Mouse (Mus musculus) bone marrow, adult 2 months (tissue): ENCODE results near the gene Stard13. TPM values are rescaled to one million over a fixed set of nuclear protein-coding genes. Genes with fewer than 3 reads are reported as not detected.

Experiments used
- H3K27ac ChIP-seq: fragments of 200-500 bp; 2 replicates; pipeline ENCODE4 v1.5.1; 2012; ENCODE audit warnings: low read depth, mild to moderate bottlenecking, control low read depth, inconsistent platforms, low read length; ENCODE audit not compliant: control insufficient read depth, poor library complexity, insufficient read depth
- H3K4me1 ChIP-seq: fragments of 200-500 bp; 2 replicates; pipeline ENCODE4 v1.6.1; 2011; ENCODE audit warnings: low read length; ENCODE audit not compliant: control insufficient read depth, insufficient read depth
- H3K4me3 ChIP-seq: fragments of 200-500 bp; replicated peaks from 2 replicates; pipeline ENCODE3; 2011; ENCODE audit warnings: mild to moderate bottlenecking, low read depth, low read length, control low read depth; ENCODE audit not compliant: control insufficient read depth
- CTCF ChIP-seq: fragments of 200-500 bp; IDR thresholded peaks from 2 replicates; pipeline ENCODE4 v1.5.1; 2011; ENCODE audit warnings: low read length, control low read depth; ENCODE audit not compliant: control insufficient read depth, insufficient read depth
- POLR2A ChIP-seq: fragments of 200-500 bp; IDR thresholded peaks from 2 replicates; pipeline ENCODE4 v1.6.1; 2011; ENCODE audit warnings: low read depth, mild to moderate bottlenecking, control low read depth, low read length, borderline replicate concordance; ENCODE audit not compliant: control insufficient read depth
- WGBS: fragments of 180-500 bp; shearing (Covaris S2); methylation state at CpG from one replicate; pipeline ENCODE4 v1.1.7; 2018; 5-methylcytosine and 5-hydroxymethylcytosine counted together
- polyA plus RNA-seq: library from polyadenylated mRNA; stranded (reverse); fragments of >200 nt; gene quantifications from 2 replicates; pipeline ENCODE4 v1.2.4, GENCODE M21; 2011; ENCODE audit warnings: low replicate concordance; ENCODE audit not compliant: missing spikeins, insufficient read depth, insufficient read length

The Stard13 gene
- polyA plus RNA-seq, 1 experiment: 0.80 TPM

- Histone ChIP-seq H3K27ac (no peak overlapping the region), H3K4me1 (no peaks in the 10 kb centered on the region), H3K4me3 (no peak overlapping the region)
- 82% methylated on average over 6 of the region's 6 CpGs for WGBS
- TF ChIP-seq POLR2A (no peak), CTCF (no peak)
These were observed 14.9 kb downstream of the Stard13 start for GRCm38 (mm10) chr5:151218689-151219115.

GRCm38 (mm10) chr5:151213097-151213496 lies 20.5 kb downstream of the Stard13 start:
- Histone ChIP-seq H3K4me3 (no peak overlapping the region), H3K4me1 (no peaks in the 10 kb centered on the region), H3K27ac (no peak overlapping the region)
- TF ChIP-seq CTCF: no peak
- no peak for TF ChIP-seq POLR2A
- 75% methylated on average over 3 of the region's 3 CpGs for WGBS

GRCm38 (mm10) chr5:151210869-151211268 lies 22.8 kb downstream of the Stard13 start:
- 65% methylated on average over 1 of the region's 1 CpGs for WGBS
- no peak overlapping the region for H3K27ac ChIP-seq
- H3K4me1 ChIP-seq: no peaks in the 10 kb centered on the region
- no peak overlapping the region for H3K4me3 ChIP-seq
- TF ChIP-seq POLR2A: no peak
- TF ChIP-seq CTCF: no peak

- Histone ChIP-seq H3K4me1 (no peaks in the 10 kb centered on the region), H3K27ac (no peak overlapping the region), H3K4me3 (no peak overlapping the region)
- 19% methylated on average over 2 of the region's 2 CpGs for WGBS
- TF ChIP-seq POLR2A (no peak), CTCF (no peak)
These were observed 23.6 kb downstream of the Stard13 start for GRCm38 (mm10) chr5:151210060-151210459.

- H3K4me3 ChIP-seq: no peak overlapping the region
- no peak for TF ChIP-seq POLR2A
- no peak for TF ChIP-seq CTCF
- H3K4me1 ChIP-seq: no peaks in the 10 kb centered on the region
- no peak overlapping the region for H3K27ac ChIP-seq
- WGBS: 80% methylated on average over 4 of the region's 4 CpGs
These were observed 28.6 kb downstream of the Stard13 start for GRCm38 (mm10) chr5:151205017-151205416.

GRCm38 (mm10) chr5:151202925-151203324 lies 30.7 kb downstream of the Stard13 start:
- WGBS: 82% methylated on average over 5 of the region's 5 CpGs
- Histone ChIP-seq H3K27ac (no peak overlapping the region), H3K4me3 (no peak overlapping the region), H3K4me1 (no peaks in the 10 kb centered on the region)
- no peak for TF ChIP-seq CTCF
- TF ChIP-seq POLR2A: no peak

GRCm38 (mm10) chr5:151201220-151201619 lies 32.4 kb downstream of the Stard13 start:
- Histone ChIP-seq H3K4me1 (no peaks in the 10 kb centered on the region), H3K27ac (no peak overlapping the region), H3K4me3 (no peak overlapping the region)
- WGBS: 73% methylated on average over 3 of the region's 3 CpGs
- TF ChIP-seq CTCF (no peak), POLR2A (no peak)

GRCm38 (mm10) chr5:151199235-151199634 lies 34.4 kb downstream of the Stard13 start:
- TF ChIP-seq CTCF: no peak
- TF ChIP-seq POLR2A: no peak
- 69% methylated on average over 3 of the region's 3 CpGs for WGBS
- Histone ChIP-seq H3K4me3 (no peak overlapping the region), H3K27ac (no peak overlapping the region), H3K4me1 (no peaks in the 10 kb centered on the region)
